ENCODE assay signal across 7 mouse cellular contexts in the genomic region with DNA sequence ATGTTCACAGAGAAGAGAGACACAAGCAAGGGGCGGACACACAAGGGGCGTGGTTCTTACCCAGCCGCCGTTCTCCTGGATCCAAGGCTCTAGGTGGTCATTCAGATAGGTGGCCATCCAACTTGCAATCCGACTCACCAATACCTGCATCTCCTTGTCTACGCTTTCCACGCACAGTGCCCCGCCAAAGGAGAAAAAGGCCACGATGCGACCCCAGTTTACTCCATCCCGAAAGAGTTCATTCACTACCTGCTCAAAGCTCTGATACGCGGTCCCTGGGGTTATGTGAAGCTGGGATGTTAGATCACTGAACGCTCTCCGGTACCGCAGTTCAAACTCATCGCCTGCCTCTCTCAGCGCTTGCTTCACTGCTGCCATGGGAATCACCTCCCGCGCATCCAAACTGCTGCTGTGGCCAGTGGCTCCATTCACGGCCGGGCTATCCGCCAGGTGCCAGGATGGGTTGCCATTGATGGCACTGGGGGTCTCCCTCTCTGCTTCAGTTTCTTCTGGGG. TPM values are rescaled to one million over a fixed set of nuclear protein-coding genes. Genes with fewer than 3 reads are reported as not detected.
DNase-seq lines count a peak whose midpoint lies in the region; ATAC-seq and TF ChIP-seq lines count a peak whose summit lies in the region.

No protein-coding gene starts in this region.

- H3K36me3 ChIP-seq in thymus, adult 2 months (ENCODE audit: control insufficient read depth, insufficient read depth, low read length): no peaks in the 10 kb centered on the region; the same call in 1 of the 2 replicates
- peaks cover 47% of the 10 kb centered on the region for H3K36me3 ChIP-seq in embryonic facial prominence, embryonic 10.5 days (replicated peaks)
- H3K36me3 ChIP-seq in hindbrain, embryonic 12.5 days: no peaks in the 10 kb centered on the region
- no peaks in the 10 kb centered on the region; the same call in 1 of the 2 replicates for H3K36me3 ChIP-seq in limb, embryonic 11.5 days (ENCODE audit: control insufficient read depth, insufficient read depth, low read length)
- peaks cover 9% of the 10 kb centered on the region for H3K36me3 ChIP-seq in myocyte (ENCODE audit: control insufficient read depth, insufficient read depth)

- peaks cover 18% of the 10 kb centered on the region for H3K4me1 ChIP-seq in thymus, adult 2 months (replicated peaks; ENCODE audit: control insufficient read depth, insufficient read depth, low read length)
- H3K4me1 ChIP-seq in embryonic facial prominence, embryonic 10.5 days: peaks cover 56% of the 10 kb centered on the region
- peaks cover 49% of the 10 kb centered on the region for H3K4me1 ChIP-seq in hindbrain, embryonic 12.5 days
- peaks cover 24% of the 10 kb centered on the region for H3K4me1 ChIP-seq in limb, embryonic 11.5 days (ENCODE audit: control insufficient read depth, insufficient read depth, low read length)

- WGBS in thymus, adult 2 months: 86% methylated on average over 23 of the region's 23 CpGs
- 85% methylated on average over 23 of the region's 23 CpGs for WGBS in embryonic facial prominence, embryonic 10.5 days
- WGBS in hindbrain, embryonic 12.5 days: 68% methylated on average over 23 of the region's 23 CpGs
- WGBS in limb, embryonic 11.5 days: 90% methylated on average over 23 of the region's 23 CpGs

- peak overlapping the region; percentile 58 for H3K4me3 ChIP-seq in thymus, adult 2 months (ENCODE audit: control insufficient read depth, insufficient read depth, low read length)
- H3K4me3 ChIP-seq in embryonic facial prominence, embryonic 10.5 days: peak overlapping the region; percentile 72
- H3K4me3 ChIP-seq in hindbrain, embryonic 12.5 days: peak overlapping the region; percentile 70
- peak overlapping the region; percentile 62 for H3K4me3 ChIP-seq in limb, embryonic 11.5 days (ENCODE audit: low read depth, low read length)
- H3K4me3 ChIP-seq in myocyte: peak overlapping the region; percentile 77

- no peaks in the 10 kb centered on the region for H3K27me3 ChIP-seq in thymus, adult 2 months (ENCODE audit: control insufficient read depth, insufficient read depth, low read length)
- H3K27me3 ChIP-seq in embryonic facial prominence, embryonic 10.5 days (replicated peaks; ENCODE audit: low read depth, poor library complexity, severe bottlenecking): no peaks in the 10 kb centered on the region
- no peaks in the 10 kb centered on the region for H3K27me3 ChIP-seq in hindbrain, embryonic 12.5 days
- H3K27me3 ChIP-seq in limb, embryonic 11.5 days (ENCODE audit: control insufficient read depth, insufficient read depth, low read length): no peaks in the 10 kb centered on the region
- H3K27me3 ChIP-seq in myocyte (ENCODE audit: control insufficient read depth, insufficient read depth, insufficient read length): no peaks in the 10 kb centered on the region

- H3K9ac ChIP-seq in hindbrain, embryonic 12.5 days: peak overlapping the region; percentile 94
- peak overlapping the region; percentile 85 for H3K9ac ChIP-seq in limb, embryonic 11.5 days (ENCODE audit: low read length)

- ATAC-seq in hindbrain, embryonic 12.5 days (ENCODE audit: low FRiP score): no peak
- no peak for ATAC-seq in limb, embryonic 11.5 days (ENCODE audit: insufficient number of reproducible peaks, low FRiP score, low TSS enrichment, low read depth)

- DNase-seq in thymus, adult 2 months: no peak
- DNase-seq in thymus, postnatal 10 days (ENCODE audit: low spot score in 2 of 2): no peak
- peak; percentile 22 for DNase-seq in embryonic facial prominence, embryonic 10.5 days (ENCODE audit: low spot score)
- DNase-seq in limb, embryonic 11.5 days (ENCODE audit: low spot score): no peak
- DNase-seq in spleen, adult 18-20 months: no peak

- no peaks in the 10 kb centered on the region for H3K9me3 ChIP-seq in embryonic facial prominence, embryonic 10.5 days
- H3K9me3 ChIP-seq in hindbrain, embryonic 12.5 days (replicated peaks): no peaks in the 10 kb centered on the region
- no peaks in the 10 kb centered on the region for H3K9me3 ChIP-seq in limb, embryonic 11.5 days (ENCODE audit: control insufficient read depth, low read length)

- H3ac ChIP-seq in myocyte (ENCODE audit: control insufficient read depth, insufficient read length): peak overlapping the region; percentile 78

- TF ChIP-seq POLR2A in thymus, adult 2 months (IDR thresholded peaks at IDR 0.05; ENCODE audit: control insufficient read depth, extremely low read depth, insufficient read depth, low read length, poor library complexity): no peak
- no peak for TF ChIP-seq POLR2A in myocyte (IDR thresholded peaks at IDR 0.05; ENCODE audit: insufficient read length, low read depth)

- H3K4me2 ChIP-seq in hindbrain, embryonic 12.5 days (replicated peaks): peak overlapping the region; percentile 84
- peak overlapping the region; percentile 64 for H3K4me2 ChIP-seq in limb, embryonic 11.5 days (ENCODE audit: low read depth, severe bottlenecking)
- H3K4me2 ChIP-seq in myocyte (ENCODE audit: low read depth): peak overlapping the region; percentile 78

- no peak for TF ChIP-seq CTCF in thymus, adult 2 months (IDR thresholded peaks at IDR 0.05; ENCODE audit: borderline replicate concordance, control insufficient read depth, extremely low read depth, insufficient read depth, low read length, poor library complexity)

- peaks cover 60% of the 10 kb centered on the region for H3K79me2 ChIP-seq in myocyte (ENCODE audit: control insufficient read depth, insufficient read depth)

- H3K27ac ChIP-seq in thymus, adult 2 months (ENCODE audit: control insufficient read depth, insufficient read depth, low read length): peak overlapping the region; percentile 30
- H3K27ac ChIP-seq in embryonic facial prominence, embryonic 10.5 days (replicated peaks): peak overlapping the region; percentile 97
- peak overlapping the region; percentile 98; the same call in 1 of the 2 replicates for H3K27ac ChIP-seq in hindbrain, embryonic 12.5 days
- no peak overlapping the region for H3K27ac ChIP-seq in limb, embryonic 11.5 days (replicated peaks; ENCODE audit: low read depth, low read length)

TF ChIP-seq in myocyte, 11 proteins besides CTCF, POLR2A, EP300 and RAD21:
- TF ChIP-seq TCF12 (IDR thresholded peaks at IDR 0.05; ENCODE audit: insufficient read depth, poor library complexity, severe bottlenecking): no peak
- TF ChIP-seq TCF3 (IDR thresholded peaks at IDR 0.05; ENCODE audit: insufficient read length, low read depth): no peak
- TF ChIP-seq REST (IDR thresholded peaks at IDR 0.05; ENCODE audit: insufficient read depth, insufficient read length): no peak
- TF ChIP-seq MAX (IDR thresholded peaks at IDR 0.05; ENCODE audit: low read depth): no peak
- no peak for TF ChIP-seq CEBPB (IDR thresholded peaks at IDR 0.05; ENCODE audit: insufficient read depth, poor library complexity, severe bottlenecking)
- no peak for TF ChIP-seq POLR2AphosphoS2 (IDR thresholded peaks at IDR 0.05; ENCODE audit: insufficient read length, low read depth)
- TF ChIP-seq USF1 (IDR thresholded peaks at IDR 0.05; ENCODE audit: low read depth): no peak
- TF ChIP-seq MYOG (IDR thresholded peaks at IDR 0.05; ENCODE audit: control insufficient read depth in 1 of 3, insufficient read depth in 1 of 3, insufficient read length in 2 of 3, low read depth in 2 of 3): no peak
- no peak for TF ChIP-seq E2F4 (IDR thresholded peaks at IDR 0.05; ENCODE audit: insufficient read depth)
- TF ChIP-seq SRF (IDR thresholded peaks at IDR 0.05; ENCODE audit: control insufficient read depth, insufficient read length, low read depth): no peak

RNA-seq across cellular contexts. Expression of a gene that starts 2.1 kb away (rescaled TPM):
- 205 and 207 TPM in 2 replicates for polyA plus RNA-seq in thymus, adult 2 months (2012; rRNA removed)
- polyA plus RNA-seq in embryonic facial prominence, embryonic 10.5 days (2016; fragmentation: Nextera tagmentation; extraction: Ambion mirVana): 102 and 106 TPM in 2 replicates
- polyA plus RNA-seq in hindbrain, embryonic 12.5 days (2016; fragmentation: Nextera tagmentation; extraction: Ambion mirVana): 155 and 166 TPM in 2 replicates
- polyA plus RNA-seq in limb, embryonic 11.5 days (2014; fragmentation: Nextera tagmentation; extraction: Ambion mirVana): 109 and 110 TPM in 2 replicates
- polyA plus RNA-seq in myocyte (2012; fragmentation: generic; extraction: Trizol): 57.0 TPM

RNA-seq across cellular contexts. Expression of a gene that starts 18.3 kb away (rescaled TPM):
- 16.1 and 19.1 TPM in 2 replicates for polyA plus RNA-seq in thymus, adult 2 months (2012; rRNA removed)
- polyA plus RNA-seq in embryonic facial prominence, embryonic 10.5 days (2016; fragmentation: Nextera tagmentation; extraction: Ambion mirVana): 144 and 151 TPM in 2 replicates
- 81.5 and 87.9 TPM in 2 replicates for polyA plus RNA-seq in hindbrain, embryonic 12.5 days (2016; fragmentation: Nextera tagmentation; extraction: Ambion mirVana)
- 172 and 182 TPM in 2 replicates for polyA plus RNA-seq in limb, embryonic 11.5 days (2014; fragmentation: Nextera tagmentation; extraction: Ambion mirVana)
- polyA plus RNA-seq in myocyte (2012; fragmentation: generic; extraction: Trizol): 26.3 TPM
